Mouse (Mus musculus) thymus, postnatal 10 days (tissue): ENCODE measurements around the gene Thrsp.

Source experiments
- DNase-seq, 2 experiments: peaks; one replicate each; pipeline ENCODE4 v3.0.0; 2021; ENCODE audit warnings: low spot score in 2 of 2

Gene Thrsp

GRCm38 (mm10) chr7:97375906-97376305 is 41.6 kb downstream of the Thrsp start:
- no peak for DNase-seq

- no peak for DNase-seq
These were observed 42.4 kb downstream of the Thrsp start for GRCm38 (mm10) chr7:97375101-97375500.

- no peak for DNase-seq
These were observed 51.6 kb downstream of the Thrsp start for GRCm38 (mm10) chr7:97365887-97366286.
